Mouse (Mus musculus): Measurements from ENCODE around the gene Lypd6b.

DNA sequence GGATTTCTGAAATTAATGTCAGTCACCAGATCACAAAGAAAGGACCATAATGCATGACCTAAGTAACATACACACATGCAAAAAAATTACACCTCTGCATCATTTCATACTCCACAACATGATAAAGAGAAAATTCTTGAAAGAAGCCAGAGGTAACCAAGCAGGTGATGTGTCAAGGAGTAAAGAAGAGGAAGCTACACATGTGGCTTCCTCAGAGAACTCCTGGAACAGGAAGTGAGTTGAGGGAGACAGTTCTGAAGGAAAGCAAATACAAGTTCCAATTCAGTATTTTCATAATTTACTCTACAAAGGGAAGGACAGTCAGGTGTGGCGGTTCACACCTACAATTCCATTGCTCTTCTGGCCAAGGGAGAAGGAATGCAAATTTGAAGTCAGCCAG lies 93.5 kb downstream of the Lypd6b start:
- TF ChIP-seq CTCF (IDR thresholded peaks at IDR 0.05; ENCODE audit: borderline replicate concordance, insufficient read depth, low read depth, low read length) (no peak), POLR2A (IDR thresholded peaks at IDR 0.05; ENCODE audit: borderline replicate concordance, insufficient read depth, low read length) (no peak)

All from cerebellum, adult 2 months (tissue).